Mouse (Mus musculus) limb, embryonic 11.5 days (tissue): ENCODE data around the gene Zfp575. TPM values are rescaled to one million over a fixed set of nuclear protein-coding genes. Genes with fewer than 3 reads are reported as not detected.

ENCODE experiments used
- ATAC-seq: fragments of 200-750 bp; cut with Nextera tagmentation; 2 replicates; pipeline ENCODE4 v1.8.0; 2017; ENCODE audit warnings: low read depth; ENCODE audit not compliant: insufficient number of reproducible peaks, low FRiP score, low TSS enrichment
- DNase-seq: peaks from one replicate; pipeline ENCODE4 v3.0.0-alpha.2; 2015; ENCODE audit warnings: low spot score
- H3K27ac ChIP-seq: fragments of 300-500 bp; sonication (generic); replicated peaks from 2 replicates; pipeline ENCODE4 v1.5.1; 2014; ENCODE audit warnings: low read depth, mild to moderate bottlenecking, low read length
- H3K27me3 ChIP-seq: fragments of 300-500 bp; sonication (generic); 2 replicates; pipeline ENCODE4 v1.6.1; 2014; ENCODE audit warnings: mild to moderate bottlenecking, low read length, mixed read lengths; ENCODE audit not compliant: control insufficient read depth, insufficient read depth
- H3K36me3 ChIP-seq: fragments of 300-500 bp; sonication (generic); 2 replicates; pipeline ENCODE4 v1.6.1; 2014; ENCODE audit warnings: mild to moderate bottlenecking, low read length, moderate library complexity, mixed read lengths; ENCODE audit not compliant: control insufficient read depth, insufficient read depth
- H3K4me1 ChIP-seq: fragments of 300-500 bp; sonication (generic); 2 replicates; pipeline ENCODE4 v1.6.1; 2014; ENCODE audit warnings: low read length, mixed read lengths; ENCODE audit not compliant: control insufficient read depth, insufficient read depth
- H3K4me2 ChIP-seq: fragments of 300-500 bp; sonication (generic); 2 replicates; pipeline ENCODE4 v1.6.1; 2014; ENCODE audit warnings: low read depth, mild to moderate bottlenecking, moderate library complexity; ENCODE audit not compliant: severe bottlenecking
- H3K4me3 ChIP-seq: fragments of 300-500 bp; sonication (generic); 2 replicates; pipeline ENCODE4 v1.5.1; 2014; ENCODE audit warnings: low read depth, low read length
- H3K9ac ChIP-seq: fragments of 300-500 bp; sonication (generic); 2 replicates; pipeline ENCODE4 v1.6.1; 2014; ENCODE audit warnings: mild to moderate bottlenecking, low read length
- H3K9me3 ChIP-seq: fragments of 300-500 bp; sonication (generic); 2 replicates; pipeline ENCODE4 v1.6.1; 2016; ENCODE audit warnings: low read length; ENCODE audit not compliant: control insufficient read depth
- WGBS: fragments of 180-500 bp; shearing (Covaris S2); extraction: QIAGEN DNeasy Blood & Tissue Kit; methylation state at CpG from one replicate; pipeline ENCODE4 v1.1.7; 2014; 5-methylcytosine and 5-hydroxymethylcytosine counted together
- polyA plus RNA-seq: library from polyadenylated mRNA; unstranded; fragments of >200 nt; fragmentation: Nextera tagmentation; extraction: Ambion mirVana; gene quantifications from 2 replicates; pipeline ENCODE4 v1.2.1, GENCODE M21; 2014

The Zfp575 gene
- polyA plus RNA-seq, 1 experiment from 2014 or later = 2.3 TPM

DNA sequence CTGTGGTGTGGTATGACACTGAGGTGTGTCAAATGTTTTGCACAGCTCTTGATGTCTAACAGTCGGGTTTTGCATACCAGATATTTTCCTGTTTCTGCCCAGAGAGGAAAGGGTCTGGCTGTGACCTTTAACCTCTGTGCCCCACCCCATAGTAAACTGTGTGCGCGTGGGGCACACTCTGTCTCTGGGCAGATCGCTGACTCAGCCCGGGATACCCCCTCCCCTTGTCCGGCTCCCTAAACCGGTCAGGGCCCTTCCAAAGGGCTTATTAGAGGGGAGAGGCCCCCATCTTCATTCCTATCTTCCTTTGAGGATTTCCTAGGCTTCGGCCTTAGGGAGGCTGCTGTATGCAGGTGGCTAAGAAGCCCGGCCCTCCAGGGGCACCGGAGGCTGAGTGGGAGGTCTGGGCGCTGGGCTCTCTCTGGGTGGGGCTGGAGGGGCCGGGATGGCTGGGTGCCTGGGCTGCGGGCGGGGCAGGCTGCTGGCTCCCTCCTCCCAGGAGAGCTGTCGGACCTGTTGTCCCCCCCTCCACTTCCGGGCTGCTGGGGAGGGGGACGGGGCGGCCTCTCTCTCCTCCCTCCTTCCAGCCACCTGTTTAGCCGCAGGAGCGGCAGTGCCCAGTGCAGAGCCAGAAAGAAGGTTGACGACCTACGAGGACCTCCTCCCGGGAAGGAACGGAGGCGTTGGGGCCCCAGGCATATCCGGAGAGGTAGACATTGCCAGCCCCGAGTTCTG lies 22.9 kb upstream of the Zfp575 start, which contains the start of gene Phldb3:
Gene Phldb3 (plus strand): TSS at position 620 of the 735 bp plus-strand sequence.
- no peaks in the 10 kb centered on the region; the same call in 1 of the 2 replicates for H3K9me3 ChIP-seq
- H3K27me3 ChIP-seq = peaks cover 43% of the 10 kb centered on the region
- WGBS = 2% methylated on average over 27 of the region's 27 CpGs
- ATAC-seq (peak; percentile 31; the same call in 1 of the 2 replicates), DNase-seq (peak; percentile 38)
- no peak within 1 kb of the TSS for H3K9ac ChIP-seq
- H3K4me2 ChIP-seq = peak within 1 kb of the TSS; percentile 58
- H3K4me3 ChIP-seq = peak within 1 kb of the TSS; percentile 26
- no peak within 1 kb of the TSS for H3K27ac ChIP-seq
- no peaks in the 10 kb centered on the region for H3K36me3 ChIP-seq
- peaks cover 8% of the 10 kb centered on the region; the same call in 1 of the 2 replicates for H3K4me1 ChIP-seq

DNA sequence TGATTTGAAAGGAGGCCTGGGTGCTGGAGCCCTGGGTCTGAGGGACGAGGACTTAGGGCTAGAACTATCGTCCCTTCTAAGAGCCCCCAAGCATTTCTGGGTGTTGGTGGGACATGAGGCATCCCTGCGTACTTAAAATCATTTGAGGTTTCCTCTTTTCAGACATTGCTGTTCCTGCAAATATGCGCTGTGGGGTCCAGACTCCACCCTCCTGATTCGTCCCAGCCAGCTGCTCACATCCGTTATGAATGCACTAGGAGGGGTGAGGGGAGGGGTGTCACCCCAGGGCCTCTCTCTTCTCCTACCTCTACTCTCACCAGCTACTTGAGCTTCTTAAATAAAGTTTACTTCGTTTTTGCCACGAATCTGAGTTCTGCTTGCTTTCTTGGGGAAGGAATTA lies 21.1 kb upstream of the Zfp575 start:
- H3K27ac ChIP-seq = no peak overlapping the region
- H3K4me3 ChIP-seq = no peak overlapping the region
- WGBS = 68% methylated on average over 8 of the region's 8 CpGs
- peaks cover 42% of the 10 kb centered on the region for H3K27me3 ChIP-seq
- no peak overlapping the region for H3K4me2 ChIP-seq
- DNase-seq (no peak), ATAC-seq (no peak)
- H3K4me1 ChIP-seq = peaks cover 8% of the 10 kb centered on the region; the same call in 1 of the 2 replicates
- no peaks in the 10 kb centered on the region; the same call in 1 of the 2 replicates for H3K9me3 ChIP-seq
- no peaks in the 10 kb centered on the region for H3K36me3 ChIP-seq
- H3K9ac ChIP-seq = no peak overlapping the region

GRCm38 (mm10) chr7:24608017-24608416 lies 20.6 kb upstream of the Zfp575 start:
- Histone ChIP-seq H3K9me3 (no peaks in the 10 kb centered on the region; the same call in 1 of the 2 replicates), H3K4me1 (peaks cover 8% of the 10 kb centered on the region; the same call in 1 of the 2 replicates), H3K27ac (no peak overlapping the region), H3K4me3 (no peak overlapping the region), H3K36me3 (no peaks in the 10 kb centered on the region), H3K9ac (no peak overlapping the region), H3K27me3 (peaks cover 37% of the 10 kb centered on the region), H3K4me2 (no peak overlapping the region)
- ATAC-seq = peak; percentile 64; the same call in 1 of the 2 replicates
- no peak for DNase-seq
- 50% methylated on average over 6 of the region's 6 CpGs for WGBS

DNA sequence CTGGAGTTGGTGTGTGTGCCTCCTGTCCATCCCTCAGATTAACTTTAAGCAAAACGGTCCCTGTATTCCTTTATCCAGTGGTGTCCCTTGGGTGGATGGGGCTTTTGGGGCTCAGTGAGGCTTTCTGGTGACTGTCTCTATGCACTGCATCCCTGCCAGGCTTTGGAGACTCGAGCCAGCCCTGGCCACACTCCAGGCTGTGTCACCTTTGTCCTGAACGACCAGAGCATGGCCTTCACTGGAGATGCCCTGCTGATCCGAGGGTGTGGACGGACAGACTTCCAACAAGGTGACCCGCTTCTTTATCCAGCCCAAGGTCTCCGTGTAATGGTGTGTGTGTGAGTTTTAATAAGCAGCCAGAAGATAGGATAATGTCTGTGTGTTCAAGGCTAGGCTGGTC lies 18.6 kb upstream of the Zfp575 start:
- no peak for DNase-seq
- H3K9me3 ChIP-seq = no peaks in the 10 kb centered on the region; the same call in 1 of the 2 replicates
- no peak overlapping the region for H3K4me3 ChIP-seq
- ATAC-seq = no peak
- no peak overlapping the region for H3K9ac ChIP-seq
- 83% methylated on average over 7 of the region's 7 CpGs for WGBS
- H3K36me3 ChIP-seq = no peaks in the 10 kb centered on the region
- H3K27ac ChIP-seq = no peak overlapping the region
- H3K4me1 ChIP-seq = peaks cover 8% of the 10 kb centered on the region; the same call in 1 of the 2 replicates
- H3K4me2 ChIP-seq = no peak overlapping the region
- peaks cover 19% of the 10 kb centered on the region for H3K27me3 ChIP-seq

DNA sequence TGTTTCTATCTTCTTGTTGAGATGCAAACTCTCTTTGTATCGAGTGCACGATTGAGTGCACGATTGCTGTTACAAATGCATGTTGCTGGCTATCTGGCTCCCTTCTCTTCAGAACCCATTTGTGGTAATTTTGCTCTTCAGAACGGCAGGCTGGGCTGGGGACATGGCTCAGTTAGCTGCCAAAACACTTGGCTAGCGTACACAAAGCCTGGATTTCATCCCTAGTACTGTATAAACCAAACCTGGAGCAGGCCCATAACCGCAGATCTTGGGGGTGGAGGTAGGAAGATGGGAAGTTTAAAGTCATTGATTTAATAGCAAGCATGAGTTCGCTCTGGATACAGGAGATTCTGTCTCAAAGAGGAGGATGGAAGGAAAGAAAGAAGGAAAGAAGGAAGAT lies 18.1 kb upstream of the Zfp575 start:
- H3K4me1 ChIP-seq = peaks cover 5% of the 10 kb centered on the region; the same call in 1 of the 2 replicates
- H3K9me3 ChIP-seq = no peaks in the 10 kb centered on the region; the same call in 1 of the 2 replicates
- ATAC-seq (no peak), DNase-seq (no peak)
- H3K27ac ChIP-seq = no peak overlapping the region
- no peak overlapping the region for H3K9ac ChIP-seq
- peaks cover 14% of the 10 kb centered on the region for H3K27me3 ChIP-seq
- WGBS = 88% methylated on average over 7 of the region's 7 CpGs
- no peaks in the 10 kb centered on the region for H3K36me3 ChIP-seq
- no peak overlapping the region for H3K4me3 ChIP-seq
- H3K4me2 ChIP-seq = no peak overlapping the region

- H3K9me3 ChIP-seq = no peaks in the 10 kb centered on the region
- no peak overlapping the region for H3K27ac ChIP-seq
- H3K4me3 ChIP-seq = no peak overlapping the region
- no peaks in the 10 kb centered on the region for H3K4me1 ChIP-seq
- H3K36me3 ChIP-seq = no peaks in the 10 kb centered on the region
- no peak overlapping the region for H3K9ac ChIP-seq
- 9% methylated on average over 13 of the region's 13 CpGs for WGBS
- DNase-seq (peak; percentile 98), ATAC-seq (peak; percentile 76; the same call in 1 of the 2 replicates)
- no peaks in the 10 kb centered on the region for H3K27me3 ChIP-seq
- no peak overlapping the region for H3K4me2 ChIP-seq
Observed at GRCm38 (mm10) chr7:24600941-24601597, 13.6 kb upstream of the Zfp575 start.

DNA sequence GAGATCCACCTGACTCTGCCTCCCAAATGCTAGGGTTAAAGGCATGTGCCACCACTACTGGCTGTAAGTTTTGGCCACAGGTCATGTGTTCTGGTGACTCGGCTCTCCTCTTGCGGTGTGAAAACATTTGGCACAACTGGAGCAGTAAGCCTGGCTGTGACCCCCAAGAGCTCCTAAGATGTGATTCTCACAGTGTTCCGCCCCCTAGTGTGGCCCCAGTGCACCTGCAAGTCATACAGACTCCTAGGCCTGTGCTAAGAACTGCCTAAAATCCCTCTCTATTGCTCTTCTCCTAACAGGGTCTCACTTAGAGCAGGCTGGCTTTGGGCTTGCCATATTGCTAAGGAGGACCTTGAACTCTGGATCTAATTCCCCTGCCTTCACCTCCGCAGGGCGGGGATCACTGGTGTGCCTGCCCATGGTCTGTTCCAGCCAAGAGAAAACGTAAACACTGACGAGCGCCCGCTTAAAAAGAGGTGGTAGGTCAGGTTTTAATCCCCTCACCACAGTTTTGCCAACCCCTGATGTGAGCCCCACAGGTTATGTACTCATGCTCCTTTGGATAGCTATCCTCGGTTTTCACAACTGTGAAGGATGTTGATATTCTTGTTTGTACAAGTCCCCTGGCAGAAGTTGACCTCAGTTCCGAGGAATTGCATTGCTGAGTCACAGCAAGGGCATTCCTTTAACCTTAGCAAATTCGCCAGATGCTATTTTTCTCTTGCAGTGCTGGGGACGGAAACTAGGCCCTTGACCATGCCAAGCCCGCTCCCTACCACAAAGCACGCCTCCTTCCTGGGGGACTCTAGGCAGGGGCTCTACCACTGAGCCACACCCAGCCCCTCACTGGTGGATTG lies 12.0 kb upstream of the Zfp575 start:
- Histone ChIP-seq H3K9me3 (no peaks in the 10 kb centered on the region), H3K27me3 (no peaks in the 10 kb centered on the region; the same call in 1 of the 2 replicates), H3K27ac (no peak overlapping the region), H3K36me3 (no peaks in the 10 kb centered on the region), H3K4me1 (peaks cover 5% of the 10 kb centered on the region; the same call in 1 of the 2 replicates), H3K9ac (no peak overlapping the region), H3K4me3 (no peak overlapping the region), H3K4me2 (no peak overlapping the region)
- ATAC-seq = no peak
- DNase-seq = no peak
- WGBS = 70% methylated on average over 15 of the region's 15 CpGs

DNA sequence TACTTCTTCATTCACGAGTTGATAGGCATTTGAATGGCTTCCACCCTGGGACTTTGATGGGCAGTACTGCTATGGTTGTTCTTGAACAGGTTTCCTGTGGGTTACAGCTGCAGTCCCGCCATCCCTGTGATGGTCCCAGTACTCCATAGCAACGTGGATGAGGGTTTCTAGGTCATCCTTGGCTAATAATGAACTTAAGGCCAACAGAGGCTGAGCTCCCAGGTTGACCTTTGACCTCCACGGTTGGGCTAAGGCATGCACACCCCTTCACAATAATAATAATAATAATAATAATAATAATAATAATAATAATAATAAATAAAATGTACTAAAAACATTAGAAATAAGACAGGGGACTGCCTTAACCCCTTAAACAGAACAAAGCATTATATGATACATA lies 10.7 kb upstream of the Zfp575 start:
- H3K9me3 ChIP-seq = no peaks in the 10 kb centered on the region; the same call in 1 of the 2 replicates
- no peak overlapping the region for H3K4me3 ChIP-seq
- no peak overlapping the region for H3K4me2 ChIP-seq
- no peak for DNase-seq
- no peaks in the 10 kb centered on the region for H3K36me3 ChIP-seq
- no peak for ATAC-seq
- H3K9ac ChIP-seq = no peak overlapping the region
- 80% methylated on average over 4 of the region's 4 CpGs for WGBS
- H3K27me3 ChIP-seq = no peaks in the 10 kb centered on the region; the same call in 1 of the 2 replicates
- H3K27ac ChIP-seq = no peak overlapping the region
- H3K4me1 ChIP-seq = peaks cover 7% of the 10 kb centered on the region; the same call in 1 of the 2 replicates
